In the genomic region with DNA sequence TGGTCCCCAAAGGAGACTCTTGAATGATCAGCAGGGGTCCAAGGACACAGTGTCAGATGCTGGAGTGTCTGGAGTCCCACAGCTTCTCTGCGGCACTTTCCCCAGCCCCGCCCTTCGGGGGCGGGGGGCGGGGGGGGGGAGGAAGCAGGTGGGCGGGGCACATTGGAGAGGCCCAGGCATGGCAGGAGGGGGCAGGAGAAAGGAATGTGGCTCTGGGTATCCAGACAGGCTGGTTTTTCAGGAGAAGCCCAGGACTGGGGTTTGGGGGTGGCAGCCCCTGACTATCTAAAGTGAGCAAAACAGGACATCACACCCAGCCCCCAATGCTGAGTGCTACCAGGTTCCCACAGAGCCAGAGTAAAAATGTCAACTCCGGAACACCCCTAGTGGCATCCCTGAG, we compare ENCODE assay signal across 9 mouse cellular contexts. TPM values are rescaled to one million over a fixed set of nuclear protein-coding genes. Genes with fewer than 3 reads are reported as not detected.
A peak's percentile ranks its signal among the peaks of the same experiment; 100 is the strongest.
DNase-seq lines count a peak whose midpoint lies in the region; ATAC-seq lines count a peak whose summit lies in the region.
"Had no signal": no experiment of that assay in that cellular context is flagged by ENCODE, and none has a peak within 500 bp of the region (broad histone marks: within the 10 kb centered on the region; RNA-seq: fewer than 3 reads in every experiment).

No protein-coding gene starts in this region.

- no peaks in the 10 kb centered on the region for H3K27me3 ChIP-seq in hindbrain, embryonic 13.5 days
- no peaks in the 10 kb centered on the region for H3K27me3 ChIP-seq in hindbrain, embryonic 14.5 days (ENCODE audit: control insufficient read depth, insufficient read depth, low read length)
- no peaks in the 10 kb centered on the region for H3K27me3 ChIP-seq in limb, embryonic 13.5 days

- H3K27ac ChIP-seq in hindbrain, embryonic 13.5 days = no peak overlapping the region
- H3K27ac ChIP-seq in hindbrain, embryonic 14.5 days = no peak overlapping the region
- no peak overlapping the region for H3K27ac ChIP-seq in limb, embryonic 13.5 days

- no peaks in the 10 kb centered on the region; the same call in 1 of the 2 replicates for H3K36me3 ChIP-seq in hindbrain, embryonic 13.5 days
- no peaks in the 10 kb centered on the region for H3K36me3 ChIP-seq in hindbrain, embryonic 14.5 days (replicated peaks; ENCODE audit: control insufficient read depth, insufficient read depth)
- H3K36me3 ChIP-seq in limb, embryonic 13.5 days = peaks cover 3% of the 10 kb centered on the region; the same call in 1 of the 2 replicates

- ATAC-seq in hindbrain, embryonic 13.5 days (ENCODE audit: low FRiP score) = no peak
- ATAC-seq in hindbrain, embryonic 14.5 days (ENCODE audit: low FRiP score) = no peak
- ATAC-seq in limb, embryonic 13.5 days (ENCODE audit: low FRiP score, low read depth) = no peak

- H3K4me2 ChIP-seq in hindbrain, embryonic 13.5 days = no peak overlapping the region
- no peak overlapping the region for H3K4me2 ChIP-seq in hindbrain, embryonic 14.5 days (replicated peaks)
- peak overlapping the region; percentile 27 for H3K4me2 ChIP-seq in limb, embryonic 13.5 days (replicated peaks)

- peak overlapping the region; percentile 29; the same call in 1 of the 2 replicates for H3K9ac ChIP-seq in hindbrain, embryonic 13.5 days
- no peak overlapping the region for H3K9ac ChIP-seq in hindbrain, embryonic 14.5 days
- peak overlapping the region; percentile 35; the same call in 1 of the 2 replicates for H3K9ac ChIP-seq in limb, embryonic 13.5 days

- DNase-seq in hindbrain, embryonic 14.5 days (ENCODE audit: low spot score) = no peak
- DNase-seq in urinary bladder, postnatal 25 days (ENCODE audit: low spot score) = peak; percentile 43
- no peak for DNase-seq in urinary bladder, postnatal 10 days (ENCODE audit: low spot score)
- DNase-seq in thymus, postnatal 14 days = no peak
- no peak for DNase-seq in cerebellum, adult 18-20 months
- DNase-seq: left cerebral cortex, postnatal 4 days had no signal

- 26% methylated on average over 6 of the region's 7 CpGs for WGBS in hindbrain, embryonic 13.5 days
- 35% methylated on average over 3 of the region's 7 CpGs for WGBS in hindbrain, embryonic 14.5 days
- WGBS in limb, embryonic 13.5 days = 7% methylated on average over 7 of the region's 7 CpGs

- no peak overlapping the region for H3K4me3 ChIP-seq in hindbrain, embryonic 13.5 days
- no peak overlapping the region for H3K4me3 ChIP-seq in hindbrain, embryonic 14.5 days (replicated peaks; ENCODE audit: low read length)
- H3K4me3 ChIP-seq in limb, embryonic 13.5 days = peak overlapping the region; percentile 12; the same call in 1 of the 2 replicates
- H3K4me3 ChIP-seq: erythroblast, embryonic 14.5 days had no signal

- H3K4me1 ChIP-seq in hindbrain, embryonic 13.5 days (replicated peaks) = peaks cover 33% of the 10 kb centered on the region
- H3K4me1 ChIP-seq in hindbrain, embryonic 14.5 days (replicated peaks; ENCODE audit: control insufficient read depth, insufficient read depth, low read length) = peaks cover 9% of the 10 kb centered on the region
- peaks cover 39% of the 10 kb centered on the region for H3K4me1 ChIP-seq in limb, embryonic 13.5 days

- H3K9me3 ChIP-seq in hindbrain, embryonic 13.5 days = no peaks in the 10 kb centered on the region
- no peaks in the 10 kb centered on the region for H3K9me3 ChIP-seq in hindbrain, embryonic 14.5 days (ENCODE audit: control insufficient read depth, low read length)
- no peaks in the 10 kb centered on the region for H3K9me3 ChIP-seq in limb, embryonic 13.5 days

RNA-seq across cellular contexts. Expression of a gene that starts 8.1 kb away (rescaled TPM):
- 13.6 and 14.4 TPM in 2 replicates for polyA plus RNA-seq in hindbrain, embryonic 13.5 days (2015; fragmentation: Nextera tagmentation; extraction: Ambion mirVana)
- polyA plus RNA-seq in hindbrain, embryonic 14.5 days (2014; fragmentation: Nextera tagmentation; extraction: Ambion mirVana) = 12.3 and 12.6 TPM in 2 replicates
- polyA plus RNA-seq in limb, embryonic 13.5 days (2015; fragmentation: Nextera tagmentation; extraction: Ambion mirVana) = 13.5 and 15.2 TPM in 2 replicates

RNA-seq across cellular contexts. Expression of a gene that starts 18.3 kb away (rescaled TPM):
- 16.3 and 18.2 TPM in 2 replicates for polyA plus RNA-seq in hindbrain, embryonic 13.5 days (2015; fragmentation: Nextera tagmentation; extraction: Ambion mirVana)
- polyA plus RNA-seq in hindbrain, embryonic 14.5 days (2014; fragmentation: Nextera tagmentation; extraction: Ambion mirVana) = 20.2 and 24.6 TPM in 2 replicates
- 17.1 and 17.4 TPM in 2 replicates for polyA plus RNA-seq in limb, embryonic 13.5 days (2015; fragmentation: Nextera tagmentation; extraction: Ambion mirVana)

RNA-seq across cellular contexts. Expression of a gene that starts 41.2 kb away (rescaled TPM):
- polyA plus RNA-seq in hindbrain, embryonic 13.5 days (2015; fragmentation: Nextera tagmentation; extraction: Ambion mirVana) = 434 and 449 TPM in 2 replicates
- 469 and 505 TPM in 2 replicates for polyA plus RNA-seq in hindbrain, embryonic 14.5 days (2014; fragmentation: Nextera tagmentation; extraction: Ambion mirVana)
- 456 and 475 TPM in 2 replicates for polyA plus RNA-seq in limb, embryonic 13.5 days (2015; fragmentation: Nextera tagmentation; extraction: Ambion mirVana)

RNA-seq across cellular contexts. Expression of a gene that starts 43.4 kb away (rescaled TPM):
- 57.4 and 59.2 TPM in 2 replicates for polyA plus RNA-seq in hindbrain, embryonic 13.5 days (2015; fragmentation: Nextera tagmentation; extraction: Ambion mirVana)
- 93.4 and 96.4 TPM in 2 replicates for polyA plus RNA-seq in hindbrain, embryonic 14.5 days (2014; fragmentation: Nextera tagmentation; extraction: Ambion mirVana)
- 7.4 and 8.1 TPM in 2 replicates for polyA plus RNA-seq in limb, embryonic 13.5 days (2015; fragmentation: Nextera tagmentation; extraction: Ambion mirVana)

RNA-seq across cellular contexts. Expression of a gene that starts 50.3 kb away (rescaled TPM):
- 509 and 531 TPM in 2 replicates for polyA plus RNA-seq in hindbrain, embryonic 13.5 days (2015; fragmentation: Nextera tagmentation; extraction: Ambion mirVana)
- polyA plus RNA-seq in hindbrain, embryonic 14.5 days (2014; fragmentation: Nextera tagmentation; extraction: Ambion mirVana) = 556 and 557 TPM in 2 replicates
- polyA plus RNA-seq in limb, embryonic 13.5 days (2015; fragmentation: Nextera tagmentation; extraction: Ambion mirVana) = 462 and 477 TPM in 2 replicates
